Mouse (Mus musculus) heart, embryonic 12.5 days (tissue): ENCODE measurements around the gene Pof1b. TPM values are rescaled to one million over a fixed set of nuclear protein-coding genes. Genes with fewer than 3 reads are reported as not detected.

Experiments used
- ATAC-seq: fragments of 200-750 bp; cut with Nextera tagmentation; 2 replicates; pipeline ENCODE4 v1.8.0; 2017; ENCODE audit warnings: moderate TSS enrichment, moderate library complexity; ENCODE audit not compliant: insufficient number of reproducible peaks, low FRiP score
- H3K27ac ChIP-seq: fragments of 300-500 bp; sonication (generic); 2 replicates; pipeline ENCODE4 v1.5.1; 2016; ENCODE audit warnings: mild to moderate bottlenecking, moderate library complexity; ENCODE audit not compliant: poor library complexity, severe bottlenecking
- H3K27me3 ChIP-seq: fragments of 300-500 bp; sonication (generic); replicated peaks from 2 replicates; pipeline ENCODE4 v1.6.1; 2016; ENCODE audit warnings: mild to moderate bottlenecking, moderate library complexity
- H3K36me3 ChIP-seq: fragments of 300-500 bp; sonication (generic); 2 replicates; pipeline ENCODE4 v1.6.1; 2016; ENCODE audit warnings: mild to moderate bottlenecking, moderate library complexity
- H3K4me1 ChIP-seq: fragments of 300-500 bp; sonication (generic); replicated peaks from 2 replicates; pipeline ENCODE4 v1.6.1; 2016; ENCODE audit warnings: mild to moderate bottlenecking
- H3K4me2 ChIP-seq: fragments of 300-500 bp; sonication (generic); 2 replicates; pipeline ENCODE4 v1.6.1; 2016; ENCODE audit warnings: mild to moderate bottlenecking, moderate library complexity
- H3K4me3 ChIP-seq: fragments of 300-500 bp; sonication (generic); 2 replicates; pipeline ENCODE4 v1.5.1; 2016; ENCODE audit warnings: mild to moderate bottlenecking
- H3K9ac ChIP-seq: fragments of 300-500 bp; sonication (generic); 2 replicates; pipeline ENCODE4 v1.6.1; 2016; ENCODE audit warnings: mild to moderate bottlenecking, moderate library complexity
- H3K9me3 ChIP-seq: fragments of 300-500 bp; sonication (generic); replicated peaks from 2 replicates; pipeline ENCODE4 v1.6.1; 2016; ENCODE audit warnings: mild to moderate bottlenecking, moderate library complexity
- WGBS: fragments of 180-500 bp; shearing (Covaris S2); methylation state at CpG from one replicate; pipeline ENCODE4 v1.1.7; 2016; 5-methylcytosine and 5-hydroxymethylcytosine counted together
- polyA plus RNA-seq: library from polyadenylated mRNA; unstranded; fragments of >200 nt; fragmentation: Nextera tagmentation; extraction: Ambion mirVana; gene quantifications from 2 replicates; pipeline ENCODE4 v1.2.1, GENCODE M21; 2016

Pof1b gene
- polyA plus RNA-seq, result 0.04 and 0.09 TPM in 2 replicates

GRCm38 (mm10) chrX:112698508-112698907 is at the start of gene Pof1b:
Pof1b (minus strand) TSS chrX:112698651.
- Histone ChIP-seq H3K27ac (no peak within 1 kb of the TSS), H3K9ac (no peak within 1 kb of the TSS), H3K9me3 (no peaks in the 10 kb centered on the region), H3K4me2 (no peak within 1 kb of the TSS), H3K27me3 (no peaks in the 10 kb centered on the region), H3K4me3 (no peak within 1 kb of the TSS), H3K36me3 (no peaks in the 10 kb centered on the region), H3K4me1 (no peaks in the 10 kb centered on the region)
- WGBS, result 58% methylated on average over 5 of the region's 5 CpGs
- no peak for ATAC-seq

DNA sequence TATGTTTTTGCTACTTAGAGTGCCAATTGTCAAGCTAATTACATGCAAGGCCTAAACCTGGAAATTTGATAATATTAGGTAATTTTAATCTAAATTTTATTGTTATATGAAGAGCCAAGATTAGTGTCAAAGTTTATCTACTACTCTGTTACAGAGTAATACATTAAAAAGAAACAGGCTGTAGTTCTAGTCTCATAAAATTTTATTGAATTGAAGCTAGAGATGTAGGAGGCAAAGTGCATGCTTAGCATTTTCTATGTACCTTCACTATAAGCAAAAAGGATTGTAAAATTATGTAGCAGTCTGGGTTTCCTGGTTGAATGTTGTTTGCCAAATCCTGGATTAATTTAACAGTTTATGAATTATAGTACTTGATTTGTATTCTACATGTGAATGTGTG is 18.1 kb upstream of the Pof1b start:
- H3K9ac ChIP-seq, result no peak overlapping the region
- no peaks in the 10 kb centered on the region for H3K27me3 ChIP-seq
- no peak for ATAC-seq
- H3K9me3 ChIP-seq, result no peaks in the 10 kb centered on the region
- no peak overlapping the region for H3K4me2 ChIP-seq
- no peaks in the 10 kb centered on the region for H3K4me1 ChIP-seq
- no peak overlapping the region for H3K27ac ChIP-seq
- no peaks in the 10 kb centered on the region for H3K36me3 ChIP-seq
- no peak overlapping the region for H3K4me3 ChIP-seq

- H3K27ac ChIP-seq, result no peak overlapping the region
- H3K36me3 ChIP-seq, result no peaks in the 10 kb centered on the region
- no peaks in the 10 kb centered on the region for H3K27me3 ChIP-seq
- no peak overlapping the region for H3K4me3 ChIP-seq
- 0 out of 2 replicates have a peak, but pooled peaks cover 3% of the 10 kb centered on the region for H3K9me3 ChIP-seq
- ATAC-seq, result no peak
- no peak overlapping the region for H3K9ac ChIP-seq
- 52% methylated on average over 1 of the region's 1 CpGs for WGBS
- no peaks in the 10 kb centered on the region for H3K4me1 ChIP-seq
- H3K4me2 ChIP-seq, result no peak overlapping the region
These were observed 4.1 kb downstream of the Pof1b start for GRCm38 (mm10) chrX:112694392-112694791.

GRCm38 (mm10) chrX:112680605-112681004 is 17.8 kb downstream of the Pof1b start:
- WGBS, result 34% methylated on average over 5 of the region's 5 CpGs
- Histone ChIP-seq H3K36me3 (no peaks in the 10 kb centered on the region), H3K4me2 (no peak overlapping the region), H3K4me3 (no peak overlapping the region), H3K27ac (no peak overlapping the region), H3K27me3 (no peaks in the 10 kb centered on the region), H3K9ac (no peak overlapping the region), H3K4me1 (no peaks in the 10 kb centered on the region), H3K9me3 (no peaks in the 10 kb centered on the region)
- ATAC-seq, result no peak

DNA sequence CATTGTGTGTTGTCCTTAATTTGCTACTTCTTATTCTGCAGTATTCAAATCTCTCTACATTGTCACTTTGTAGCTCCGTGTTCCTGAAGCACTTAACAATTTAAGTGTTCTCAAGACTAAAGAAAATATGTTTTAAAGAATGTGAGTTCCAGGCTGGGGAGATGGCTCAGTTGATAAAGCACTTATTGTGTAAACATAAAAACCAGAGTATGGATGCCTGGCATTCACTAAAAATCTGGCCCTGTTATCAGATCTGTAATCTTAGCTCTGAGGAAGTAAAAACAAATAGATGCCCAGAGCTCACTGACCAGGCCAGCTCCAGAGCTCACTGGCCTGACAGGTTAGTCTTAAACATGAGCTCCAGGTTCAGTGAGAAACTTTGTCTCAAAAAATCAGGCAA is 22.9 kb downstream of the Pof1b start:
- no peaks in the 10 kb centered on the region for H3K4me1 ChIP-seq
- H3K9me3 ChIP-seq, result no peaks in the 10 kb centered on the region
- no peaks in the 10 kb centered on the region for H3K27me3 ChIP-seq
- WGBS, result 29% methylated on average over 1 of the region's 1 CpGs
- no peak overlapping the region for H3K4me3 ChIP-seq
- no peak overlapping the region for H3K9ac ChIP-seq
- no peak overlapping the region for H3K27ac ChIP-seq
- no peak for ATAC-seq
- no peak overlapping the region for H3K4me2 ChIP-seq
- H3K36me3 ChIP-seq, result no peaks in the 10 kb centered on the region

DNA sequence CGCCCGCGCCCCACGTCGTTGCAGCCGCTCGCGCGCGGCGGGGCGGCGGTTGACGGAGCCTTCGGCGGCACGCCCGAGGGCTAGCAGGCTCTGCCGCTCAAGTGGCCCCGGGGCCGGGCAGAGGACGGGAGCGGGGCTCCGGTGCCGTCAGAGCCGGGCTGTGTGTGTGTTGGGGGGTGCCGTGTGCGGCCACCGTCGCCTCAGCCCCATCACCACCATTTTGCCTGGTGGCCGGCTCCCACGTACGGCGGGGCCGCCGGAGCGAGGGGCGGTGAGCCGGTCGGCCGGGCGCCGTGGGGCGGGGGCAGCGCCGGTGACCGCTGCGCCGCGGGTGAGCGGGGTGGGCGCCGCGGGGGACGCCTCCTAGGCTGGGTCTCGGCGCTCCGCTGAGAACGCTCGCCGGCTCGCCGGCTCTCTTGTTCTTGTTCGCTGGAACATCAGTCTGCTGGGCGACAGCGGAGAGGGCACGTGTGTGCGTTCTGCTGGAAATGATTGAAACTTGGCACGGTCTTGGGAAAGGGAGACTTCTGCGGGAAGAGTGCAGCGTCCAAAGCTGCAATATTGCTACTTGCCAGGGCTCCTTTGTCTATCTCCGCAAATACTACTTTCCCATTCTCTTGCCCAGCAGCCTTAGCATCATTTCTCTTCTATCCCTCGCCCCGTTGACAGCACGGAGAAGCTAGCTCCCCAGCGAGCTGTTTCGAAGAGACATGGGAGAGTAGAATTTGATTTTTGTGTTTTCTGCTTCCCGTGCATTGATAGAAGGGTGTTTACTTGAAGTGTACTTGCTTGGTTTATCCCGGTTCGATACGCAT is 96.9 kb downstream of the Pof1b start:
- WGBS, result 16% methylated on average over 60 of the region's 81 CpGs
- H3K27me3 ChIP-seq, result no peaks in the 10 kb centered on the region
- H3K4me2 ChIP-seq, result peak overlapping the region; percentile 69
- no peaks in the 10 kb centered on the region for H3K36me3 ChIP-seq
- H3K27ac ChIP-seq, result peak overlapping the region; percentile 75
- 0 out of 2 replicates have a peak, but pooled peaks cover 3% of the 10 kb centered on the region for H3K9me3 ChIP-seq
- H3K4me1 ChIP-seq, result no peaks in the 10 kb centered on the region
- H3K9ac ChIP-seq, result peak overlapping the region; percentile 88
- peak overlapping the region; percentile 80 for H3K4me3 ChIP-seq
- peak; percentile 68 for ATAC-seq

- peak within 1 kb of the TSS; percentile 88 for H3K9ac ChIP-seq
- H3K4me2 ChIP-seq, result peak within 1 kb of the TSS; percentile 69
- H3K4me3 ChIP-seq, result peak within 1 kb of the TSS; percentile 80
- H3K27me3 ChIP-seq, result no peaks in the 10 kb centered on the region
- 16% methylated on average over 78 of the region's 79 CpGs for WGBS
- peak; percentile 97 for ATAC-seq
- no peaks in the 10 kb centered on the region for H3K4me1 ChIP-seq
- H3K36me3 ChIP-seq, result no peaks in the 10 kb centered on the region
- H3K27ac ChIP-seq, result peak within 1 kb of the TSS; percentile 75
- 0 out of 2 replicates have a peak, but pooled peaks cover 3% of the 10 kb centered on the region for H3K9me3 ChIP-seq
These were observed 97.7 kb downstream of the Pof1b start, which contains the start of gene Zfp711 for GRCm38 (mm10) chrX:112600511-112601305. Zfp711 (plus strand) TSS chrX:112600526.

Other genes starting within 250 kb of the Pof1b start
- gene 2010106E10Rik, start 203.4 kb downstream of the Pof1b start, polyA plus RNA-seq, result not detected in 2 replicates
- gene Zfp711, start 98.1 kb downstream of the Pof1b start, polyA plus RNA-seq, result 9.8 and 10.5 TPM in 2 replicates